9 mouse cellular contexts compared by ENCODE assay signal in genomic region chr4:119490806-119491205, GRCm38 (mm10). TPM values are rescaled to one million over a fixed set of nuclear protein-coding genes. Genes with fewer than 3 reads are reported as not detected.
A peak's percentile ranks its signal among the peaks of the same experiment; 100 is the strongest.
DNase-seq lines count a peak whose midpoint lies in the region; ATAC-seq lines count a peak whose summit lies in the region.
"Had no signal": no experiment of that assay in that cellular context is flagged by ENCODE, and none has a peak within 500 bp of the region (broad histone marks: within the 10 kb centered on the region; RNA-seq: fewer than 3 reads in every experiment).

No protein-coding gene starts in this region.

- WGBS in hindbrain, embryonic 11.5 days: 78% methylated on average over 3 of the region's 3 CpGs
- 74% methylated on average over 3 of the region's 3 CpGs for WGBS in hindbrain, embryonic 12.5 days
- 73% methylated on average over 3 of the region's 3 CpGs for WGBS in embryonic facial prominence, embryonic 11.5 days

- no peaks in the 10 kb centered on the region for H3K4me1 ChIP-seq in hindbrain, embryonic 11.5 days (replicated peaks; ENCODE audit: control insufficient read depth, insufficient read depth, low read length)
- peaks cover 6% of the 10 kb centered on the region; the same call in 1 of the 2 replicates for H3K4me1 ChIP-seq in hindbrain, embryonic 12.5 days
- H3K4me1 ChIP-seq in embryonic facial prominence, embryonic 11.5 days (ENCODE audit: control insufficient read depth, insufficient read depth, low read length): no peaks in the 10 kb centered on the region

- no peak overlapping the region for H3K4me3 ChIP-seq in hindbrain, embryonic 11.5 days (ENCODE audit: low read depth, low read length)
- no peak overlapping the region for H3K4me3 ChIP-seq in hindbrain, embryonic 12.5 days
- H3K4me3 ChIP-seq in embryonic facial prominence, embryonic 11.5 days (ENCODE audit: low read depth, low read length): no peak overlapping the region
- H3K4me3 ChIP-seq: embryonic facial prominence, embryonic 12.5 days had no signal

- H3K9me3 ChIP-seq in hindbrain, embryonic 11.5 days (ENCODE audit: control insufficient read depth, low read length): no peaks in the 10 kb centered on the region
- no peaks in the 10 kb centered on the region for H3K9me3 ChIP-seq in hindbrain, embryonic 12.5 days (replicated peaks)
- no peaks in the 10 kb centered on the region for H3K9me3 ChIP-seq in embryonic facial prominence, embryonic 11.5 days (replicated peaks; ENCODE audit: control insufficient read depth, low read length)
- H3K9me3 ChIP-seq: embryonic facial prominence, embryonic 12.5 days had no signal

- intact Hi-C loops in gastrocnemius, postnatal 14 days (cut with DNase I; ENCODE audit: low total_unique reads): no loop called here

- H3K9ac ChIP-seq in hindbrain, embryonic 11.5 days (ENCODE audit: low read depth, low read length): no peak overlapping the region
- no peak overlapping the region for H3K9ac ChIP-seq in hindbrain, embryonic 12.5 days
- H3K9ac ChIP-seq in embryonic facial prominence, embryonic 11.5 days (replicated peaks; ENCODE audit: low read length): no peak overlapping the region
- H3K9ac ChIP-seq: embryonic facial prominence, embryonic 12.5 days had no signal

- no peak overlapping the region for H3K4me2 ChIP-seq in hindbrain, embryonic 11.5 days (replicated peaks; ENCODE audit: low read depth, low read length)
- no peak overlapping the region for H3K4me2 ChIP-seq in hindbrain, embryonic 12.5 days (replicated peaks)
- no peak overlapping the region for H3K4me2 ChIP-seq in embryonic facial prominence, embryonic 11.5 days (ENCODE audit: low read depth, low read length)
- H3K4me2 ChIP-seq: embryonic facial prominence, embryonic 12.5 days had no signal

- H3K27me3 ChIP-seq in hindbrain, embryonic 11.5 days (ENCODE audit: control insufficient read depth, insufficient read depth, low read length): peaks cover 6% of the 10 kb centered on the region; the same call in 1 of the 2 replicates
- peaks cover 12% of the 10 kb centered on the region for H3K27me3 ChIP-seq in hindbrain, embryonic 12.5 days
- H3K27me3 ChIP-seq in embryonic facial prominence, embryonic 11.5 days (ENCODE audit: control insufficient read depth, insufficient read depth, low read length): peaks cover 8% of the 10 kb centered on the region

- no peaks in the 10 kb centered on the region for H3K36me3 ChIP-seq in hindbrain, embryonic 11.5 days (ENCODE audit: control insufficient read depth, insufficient read depth, low read length)
- H3K36me3 ChIP-seq in hindbrain, embryonic 12.5 days: no peaks in the 10 kb centered on the region
- H3K36me3 ChIP-seq in embryonic facial prominence, embryonic 11.5 days (replicated peaks; ENCODE audit: control insufficient read depth, insufficient read depth, low read depth, low read length): no peaks in the 10 kb centered on the region
- H3K36me3 ChIP-seq: embryonic facial prominence, embryonic 12.5 days had no signal

- no peak for ATAC-seq in hindbrain, embryonic 11.5 days (ENCODE audit: low FRiP score)
- ATAC-seq in hindbrain, embryonic 12.5 days (ENCODE audit: low FRiP score): no peak
- no peak for ATAC-seq in embryonic facial prominence, embryonic 11.5 days (replicated peaks; ENCODE audit: insufficient number of reproducible peaks, low FRiP score, low TSS enrichment, low read depth)

- DNase-seq in hindbrain, embryonic 11.5 days (ENCODE audit: low spot score): peak; percentile 54
- peak; percentile 40 to 45 for DNase-seq in B cell, adult 2 months
- DNase-seq in T-cell, adult 2 months (ENCODE audit: low spot score): peak; percentile 6
- DNase-seq in embryonic facial prominence, embryonic 11.5 days (ENCODE audit: low spot score): peak; percentile 59
- DNase-seq in lung, postnatal 36 days: peak; percentile 29
- peak; percentile 26 to 35 for DNase-seq in thymus, postnatal 36 days
- no peak for DNase-seq in gastrocnemius, postnatal 14 days

- no peak overlapping the region for H3K27ac ChIP-seq in hindbrain, embryonic 11.5 days (ENCODE audit: low read depth, low read length)
- H3K27ac ChIP-seq in hindbrain, embryonic 12.5 days: no peak overlapping the region
- H3K27ac ChIP-seq in embryonic facial prominence, embryonic 11.5 days (replicated peaks; ENCODE audit: low read depth, low read length): no peak overlapping the region
- H3K27ac ChIP-seq: embryonic facial prominence, embryonic 12.5 days had no signal

RNA-seq across cellular contexts. Expression of gene Rimkla, which starts 1.6 kb away (rescaled TPM):
- polyA plus RNA-seq in hindbrain, embryonic 11.5 days (2014; fragmentation: Nextera tagmentation; extraction: Ambion mirVana): 5.7 and 8.1 TPM in 2 replicates
- 10.6 and 11.1 TPM in 2 replicates for polyA plus RNA-seq in hindbrain, embryonic 12.5 days (2016; fragmentation: Nextera tagmentation; extraction: Ambion mirVana)
- polyA plus RNA-seq in embryonic facial prominence, embryonic 11.5 days (2014; fragmentation: Nextera tagmentation; extraction: Ambion mirVana): 2.2 and 2.7 TPM in 2 replicates
- total RNA-seq in gastrocnemius, postnatal 14 days (2021): under 1 TPM; 0.04 to 0.27 TPM

RNA-seq across cellular contexts. Expression of gene Foxj3, which starts 46.0 kb away (rescaled TPM):
- 20.2 and 23.4 TPM in 2 replicates for polyA plus RNA-seq in hindbrain, embryonic 11.5 days (2014; fragmentation: Nextera tagmentation; extraction: Ambion mirVana)
- polyA plus RNA-seq in hindbrain, embryonic 12.5 days (2016; fragmentation: Nextera tagmentation; extraction: Ambion mirVana): 27.3 and 29.0 TPM in 2 replicates
- polyA plus RNA-seq in embryonic facial prominence, embryonic 11.5 days (2014; fragmentation: Nextera tagmentation; extraction: Ambion mirVana): 25.7 and 30.9 TPM in 2 replicates
- total RNA-seq in gastrocnemius, postnatal 14 days (2021): 10 to 100 TPM; 20.7 to 22.9 TPM

RNA-seq across cellular contexts. Expression of gene Frg2f1, which starts 48.5 kb away (rescaled TPM):
- 2.8 and 4.5 TPM in 2 replicates for polyA plus RNA-seq in hindbrain, embryonic 11.5 days (2014; fragmentation: Nextera tagmentation; extraction: Ambion mirVana)
- 4.5 and 4.8 TPM in 2 replicates for polyA plus RNA-seq in hindbrain, embryonic 12.5 days (2016; fragmentation: Nextera tagmentation; extraction: Ambion mirVana)
- polyA plus RNA-seq in embryonic facial prominence, embryonic 11.5 days (2014; fragmentation: Nextera tagmentation; extraction: Ambion mirVana): 3.0 and 3.1 TPM in 2 replicates
- total RNA-seq in gastrocnemius, postnatal 14 days (2021): 1 to 10 TPM; 4.2 to 5.0 TPM
